Mouse (Mus musculus): Measurements from ENCODE around the gene Gsdma. TPM values are rescaled to one million over a fixed set of nuclear protein-coding genes. Genes with fewer than 3 reads are reported as not detected.
A peak's percentile ranks its signal among the peaks of the same experiment; 100 is the strongest.
"Not testable (repeated sequence)": the region's sequence is repeated elsewhere in the genome, so short reads cannot be mapped to it uniquely, and the experiment has no call there.

Gene Gsdma
- total RNA-seq, 2 experiments from 2014 or later: not detected

DNA sequence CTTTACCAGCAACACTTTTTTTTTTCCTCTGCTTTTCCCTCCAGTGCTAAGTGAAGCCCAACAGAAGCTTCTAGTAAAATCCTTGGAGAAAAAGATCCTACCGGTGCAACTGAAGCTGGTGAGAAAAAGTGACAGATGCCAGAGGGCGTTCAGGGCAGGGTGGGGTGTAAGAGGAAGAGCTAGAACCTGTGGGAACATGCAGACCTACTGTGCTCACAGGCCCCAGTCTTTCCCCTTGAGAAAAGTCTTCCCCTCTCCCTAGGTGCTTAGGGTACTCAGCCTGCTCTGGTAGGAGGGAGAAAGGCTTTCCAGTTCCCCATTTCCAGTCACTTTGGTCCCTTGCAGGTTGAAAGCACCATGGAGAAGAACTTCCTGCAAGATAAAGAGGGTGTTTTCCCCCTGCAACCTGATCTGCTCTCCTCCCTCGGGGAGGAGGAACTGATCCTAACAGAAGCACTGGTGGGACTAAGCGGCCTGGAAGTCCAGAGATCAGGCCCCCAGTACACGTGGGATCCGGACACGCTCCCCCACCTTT is 11.7 kb downstream of the Gsdma start:
- DNase-seq (ENCODE audit: low spot score in 2 of 2): no peak
- intact Hi-C loops (cut with DNase I): no loop called here

DNA sequence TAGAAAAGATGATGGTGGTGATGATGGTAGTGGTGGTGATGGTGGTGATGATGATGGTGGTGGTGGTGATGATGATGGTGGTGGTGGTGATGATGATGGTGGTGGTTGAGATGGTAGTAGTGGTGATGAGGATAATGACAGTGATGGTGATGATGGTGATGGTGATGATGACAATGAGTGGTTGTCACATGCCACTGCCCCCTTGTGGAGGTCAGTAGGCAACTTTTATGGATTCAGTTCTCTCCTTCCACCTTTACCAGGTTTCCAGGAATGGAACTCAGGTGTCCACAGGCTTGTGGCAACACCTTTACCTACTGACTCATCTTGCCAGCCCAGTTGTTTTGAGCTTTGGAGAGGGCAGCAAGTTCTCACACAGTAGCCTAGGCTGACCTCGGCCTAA is 15.9 kb downstream of the Gsdma start:
- intact Hi-C loops (cut with DNase I): no loop called here

DNA sequence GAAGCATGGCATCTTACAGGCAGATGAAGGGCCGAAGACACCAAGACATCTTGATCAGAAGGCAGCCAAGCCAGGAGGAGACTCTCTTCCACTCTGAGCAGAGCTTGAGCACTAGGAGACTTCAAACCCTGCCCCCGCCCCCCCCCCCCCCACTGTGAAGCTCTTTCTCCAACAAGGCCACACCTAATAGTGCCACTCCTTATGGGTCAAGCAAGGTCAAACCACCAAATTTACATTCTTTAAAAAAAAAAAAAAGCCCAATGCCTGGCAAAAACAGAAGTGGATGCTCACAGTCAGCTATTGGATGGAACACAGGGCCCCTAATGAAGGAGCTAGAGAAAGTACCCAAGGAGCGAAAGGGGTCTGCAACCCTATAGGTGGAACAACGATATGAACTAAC is 16.4 kb downstream of the Gsdma start:
- intact Hi-C loops (cut with DNase I); DNase-seq (ENCODE audit: low spot score in 2 of 2): not testable (repeated sequence)

More for the DNA sequence above, 15.9 kb downstream of the Gsdma start:
- DNase-seq (ENCODE audit: low spot score in 2 of 2): no peak

DNA sequence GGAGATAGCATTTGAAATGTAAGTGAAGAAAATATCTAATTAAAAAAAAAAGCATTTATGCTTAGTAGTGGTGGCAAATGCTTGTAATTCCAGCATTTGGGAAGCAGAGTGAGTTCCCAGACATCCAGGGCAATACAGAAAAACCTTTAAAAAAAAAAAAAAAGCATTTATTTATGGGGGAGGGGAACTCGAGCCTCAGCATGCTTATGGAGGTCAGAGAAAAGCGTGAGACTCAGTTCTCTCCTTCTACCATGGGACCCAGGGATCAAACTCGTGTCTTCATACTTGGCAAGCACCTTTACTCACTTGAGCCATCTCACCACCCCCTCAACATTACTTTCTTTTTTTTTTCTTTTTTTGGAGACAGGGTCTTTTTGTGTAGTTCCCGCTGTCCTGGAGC is 17.0 kb downstream of the Gsdma start:
- no peak for DNase-seq (ENCODE audit: low spot score in 2 of 2)

DNA sequence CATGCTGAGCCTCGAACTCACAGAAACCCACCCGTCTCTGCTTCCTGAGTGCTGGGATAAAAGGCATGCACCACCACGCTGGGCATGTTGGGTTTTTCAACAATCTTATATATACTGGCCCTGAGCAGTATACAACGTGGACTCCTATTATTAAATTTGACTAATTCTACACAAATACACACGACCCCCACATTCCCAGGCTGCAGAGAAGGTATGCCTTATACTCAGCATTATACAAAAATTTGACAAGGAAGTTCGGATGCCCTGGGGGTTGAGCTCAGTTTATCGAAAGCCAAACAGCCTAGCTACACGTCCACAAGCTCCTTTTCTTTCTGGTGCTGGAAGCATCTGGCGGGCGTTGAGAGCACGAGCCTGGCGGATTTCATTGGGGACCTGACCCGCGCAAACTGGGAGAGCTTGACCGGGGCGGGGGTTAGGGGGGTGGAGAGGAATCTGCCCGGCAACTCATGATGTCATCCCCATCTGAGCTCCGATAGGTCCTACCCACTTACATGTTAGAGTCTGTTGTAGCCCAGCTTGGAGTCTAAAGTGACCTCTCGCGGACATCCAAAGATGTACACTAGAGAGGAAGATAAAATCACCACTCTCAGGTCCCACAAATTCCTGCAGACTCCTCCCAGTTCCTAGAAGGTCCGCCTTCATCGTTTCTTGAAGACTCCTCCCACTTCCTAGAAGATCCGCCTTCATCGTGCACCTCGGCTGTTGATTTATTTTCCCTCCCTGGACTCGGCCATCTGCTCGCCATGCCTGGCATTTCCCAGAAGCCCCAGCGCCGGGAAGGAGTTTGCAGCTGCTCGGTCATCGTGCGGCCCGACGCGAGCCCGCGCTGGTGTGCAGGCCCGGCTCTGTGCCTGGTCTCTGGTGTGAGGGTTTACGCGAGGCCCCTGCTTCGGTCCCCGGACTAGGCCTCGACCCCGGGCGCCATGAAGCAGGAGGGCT is 17.9 kb downstream of the Gsdma start, which contains the start of gene Psmd3:
Psmd3 (plus strand) TSS at position 769 of the 960 bp plus-strand sequence.
- intact Hi-C loops (cut with DNase I): no loop called here
- peak; percentile 96 to 97 for DNase-seq (ENCODE audit: low spot score in 2 of 2)

More for the DNA sequence above, 17.0 kb downstream of the Gsdma start:
- intact Hi-C loops (cut with DNase I): no loop called here

DNA sequence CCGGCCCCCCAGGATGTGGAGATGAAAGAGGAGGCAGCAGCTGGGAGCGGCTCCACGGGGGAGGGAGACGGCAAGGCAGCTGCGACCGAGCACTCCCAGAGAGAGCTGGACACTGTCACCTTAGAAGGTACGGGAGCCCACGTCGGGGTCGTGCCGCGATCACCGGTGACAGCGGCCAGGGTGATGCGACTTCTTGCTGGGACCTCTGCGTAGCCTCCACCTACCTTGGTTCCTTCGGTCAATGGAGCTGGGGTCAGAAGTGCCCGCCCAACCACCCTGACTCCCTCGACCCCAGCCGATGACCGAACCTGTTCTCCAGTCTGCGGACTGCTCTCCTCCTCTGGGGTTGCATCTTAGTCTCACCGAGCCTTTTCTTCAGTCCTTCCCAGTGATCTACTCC is 18.7 kb downstream of the Gsdma start:
- DNase-seq (ENCODE audit: low spot score in 2 of 2): no peak
- intact Hi-C loops (cut with DNase I): no loop called here

DNA sequence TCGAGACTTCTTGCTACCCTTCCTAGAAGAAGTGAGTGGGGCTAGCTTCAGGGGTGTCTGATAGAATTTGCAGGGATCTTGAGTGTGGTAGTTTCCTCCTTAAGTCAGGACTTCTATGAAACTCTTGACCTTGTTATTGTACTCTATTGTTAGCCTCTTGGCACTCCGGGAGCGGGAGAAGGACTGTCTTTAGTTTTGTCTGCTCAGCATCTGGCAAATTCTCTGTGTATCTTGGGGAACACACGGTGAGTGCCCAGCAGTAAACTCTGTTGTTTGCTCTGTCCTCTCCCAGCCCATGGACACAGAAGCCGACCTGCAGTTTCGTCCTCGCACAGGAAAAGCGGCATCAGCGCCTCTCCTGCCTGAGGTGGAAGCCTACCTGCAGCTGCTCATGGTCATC is 21.5 kb downstream of the Gsdma start:
- DNase-seq (ENCODE audit: low spot score in 2 of 2): no peak
- intact Hi-C loops (cut with DNase I): no loop called here

DNA sequence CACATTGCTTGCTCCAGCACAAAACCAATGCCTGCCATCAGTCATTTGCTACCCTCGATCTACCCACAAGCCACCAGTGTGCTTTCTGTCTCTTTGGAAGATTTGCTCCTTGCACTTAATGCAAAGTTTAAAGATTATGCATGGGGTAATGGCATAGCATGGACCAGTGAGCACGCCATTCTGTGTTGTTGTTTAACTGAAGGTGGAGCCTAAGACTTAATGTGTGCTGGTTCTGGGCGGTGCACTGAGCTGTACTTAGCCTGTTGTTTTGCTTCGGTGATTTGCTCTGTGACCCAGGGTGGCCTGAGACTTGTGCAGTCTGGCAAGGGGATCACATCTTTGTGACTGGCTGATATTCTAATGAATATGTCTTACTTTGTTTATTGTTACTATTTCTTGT is 22.8 kb downstream of the Gsdma start:
- intact Hi-C loops (cut with DNase I): no loop called here
- DNase-seq (ENCODE audit: low spot score in 2 of 2): no peak

DNA sequence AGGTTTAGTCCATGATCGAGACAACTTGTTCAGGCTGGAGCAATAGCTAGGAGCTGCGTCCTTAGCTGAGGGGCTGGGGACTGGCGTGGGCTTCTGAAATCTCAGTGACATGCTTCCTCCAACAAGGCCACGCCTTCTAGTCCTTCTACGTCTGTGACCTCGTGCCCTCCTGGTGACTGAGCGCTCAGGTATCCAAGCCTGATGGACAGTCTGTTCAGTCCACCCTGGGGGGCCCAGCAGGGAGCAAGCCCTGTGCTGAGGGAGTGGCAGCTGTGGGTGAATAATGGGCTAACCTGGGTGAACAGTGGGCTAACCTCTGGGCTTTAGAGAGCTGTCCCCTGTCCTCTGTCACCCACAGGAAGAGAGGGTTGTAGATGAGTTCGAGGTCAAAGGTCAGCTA is 23.9 kb downstream of the Gsdma start:
- no peak for DNase-seq (ENCODE audit: low spot score in 2 of 2)
- intact Hi-C loops (cut with DNase I): no loop called here

DNA sequence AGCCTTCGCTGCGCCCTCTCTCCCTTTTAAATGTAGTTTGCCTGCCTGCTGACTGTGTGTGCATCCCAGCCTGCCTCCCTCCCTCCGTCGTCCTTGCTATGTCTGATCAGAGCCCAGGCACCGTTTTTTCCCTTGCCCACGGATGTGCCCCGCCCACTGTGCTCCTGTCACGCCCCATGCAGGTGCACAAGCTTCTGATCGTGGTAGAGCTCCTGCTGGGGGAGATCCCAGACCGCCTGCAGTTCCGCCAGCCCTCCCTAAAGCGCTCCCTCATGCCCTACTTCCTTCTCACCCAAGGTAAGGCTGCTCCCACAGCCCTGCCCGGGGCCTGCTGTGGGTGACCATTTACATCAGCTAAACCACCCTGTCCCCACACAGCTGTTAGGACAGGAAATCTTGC is 29.1 kb downstream of the Gsdma start:
- intact Hi-C loops (cut with DNase I): no loop called here
- DNase-seq (ENCODE audit: low spot score in 2 of 2): no peak

DNA sequence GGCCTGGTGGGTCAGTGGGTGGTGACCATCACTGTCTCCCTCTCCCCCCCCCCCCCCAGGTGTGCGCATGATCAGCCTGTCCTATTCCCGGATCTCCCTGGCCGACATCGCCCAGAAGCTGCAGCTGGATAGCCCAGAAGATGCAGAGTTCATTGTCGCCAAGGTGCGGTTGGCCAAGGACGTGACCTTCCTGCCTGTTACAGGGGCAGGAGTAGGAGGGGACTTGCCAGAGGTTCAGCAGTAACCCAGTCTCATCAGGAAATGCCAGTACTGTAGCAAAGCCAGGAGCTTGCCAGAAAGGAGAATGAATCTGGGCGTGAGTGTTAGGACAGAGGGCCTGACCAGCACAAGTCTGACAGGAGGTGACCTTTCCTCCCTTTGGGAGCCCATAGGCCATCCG is 29.6 kb downstream of the Gsdma start:
- DNase-seq (ENCODE audit: low spot score in 2 of 2): no peak
- intact Hi-C loops (cut with DNase I): no loop called here

DNA sequence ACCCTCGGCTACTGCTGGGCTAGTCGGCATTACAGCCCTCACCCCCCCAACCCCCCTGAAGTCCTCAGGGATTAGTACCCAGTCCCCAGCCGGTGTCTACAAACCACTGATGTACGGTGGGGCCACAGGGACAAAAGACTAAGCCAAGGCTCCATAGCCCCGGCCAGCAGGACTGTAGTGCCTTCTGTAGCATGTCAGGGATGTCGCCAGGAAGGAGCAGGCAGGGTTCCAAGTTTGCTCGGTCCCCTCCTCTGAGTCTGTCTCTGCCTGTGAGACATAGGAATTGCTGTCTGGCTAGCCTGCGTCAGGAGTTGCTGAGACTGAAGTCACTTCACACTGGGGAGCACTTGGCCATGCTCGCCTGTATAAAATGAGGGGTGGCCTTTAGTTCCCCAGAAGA is 30.1 kb downstream of the Gsdma start:
- DNase-seq (ENCODE audit: low spot score in 2 of 2): no peak
- intact Hi-C loops (cut with DNase I): no loop called here

DNA sequence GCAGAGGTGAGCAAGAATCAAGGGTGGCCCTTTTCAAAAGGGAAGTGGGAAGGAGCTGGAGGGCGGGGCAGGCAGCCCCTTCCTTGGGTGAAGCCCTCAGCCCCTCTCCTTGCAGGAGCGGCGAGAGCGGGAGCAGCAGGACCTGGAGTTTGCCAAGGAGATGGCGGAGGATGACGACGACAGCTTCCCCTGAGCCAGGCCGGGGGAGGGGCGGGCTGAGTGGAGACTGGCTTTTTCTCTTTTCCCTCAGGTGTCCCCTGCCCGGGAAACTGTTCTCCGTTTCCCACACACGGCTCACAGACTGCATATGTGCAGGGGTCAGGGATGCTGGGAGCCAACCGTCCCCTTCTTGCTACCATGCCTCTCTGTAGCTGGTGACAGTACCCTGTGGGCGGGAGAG is 31.3 kb downstream of the Gsdma start:
- DNase-seq (ENCODE audit: low spot score in 2 of 2): no peak
- intact Hi-C loops (cut with DNase I): no loop called here

DNA sequence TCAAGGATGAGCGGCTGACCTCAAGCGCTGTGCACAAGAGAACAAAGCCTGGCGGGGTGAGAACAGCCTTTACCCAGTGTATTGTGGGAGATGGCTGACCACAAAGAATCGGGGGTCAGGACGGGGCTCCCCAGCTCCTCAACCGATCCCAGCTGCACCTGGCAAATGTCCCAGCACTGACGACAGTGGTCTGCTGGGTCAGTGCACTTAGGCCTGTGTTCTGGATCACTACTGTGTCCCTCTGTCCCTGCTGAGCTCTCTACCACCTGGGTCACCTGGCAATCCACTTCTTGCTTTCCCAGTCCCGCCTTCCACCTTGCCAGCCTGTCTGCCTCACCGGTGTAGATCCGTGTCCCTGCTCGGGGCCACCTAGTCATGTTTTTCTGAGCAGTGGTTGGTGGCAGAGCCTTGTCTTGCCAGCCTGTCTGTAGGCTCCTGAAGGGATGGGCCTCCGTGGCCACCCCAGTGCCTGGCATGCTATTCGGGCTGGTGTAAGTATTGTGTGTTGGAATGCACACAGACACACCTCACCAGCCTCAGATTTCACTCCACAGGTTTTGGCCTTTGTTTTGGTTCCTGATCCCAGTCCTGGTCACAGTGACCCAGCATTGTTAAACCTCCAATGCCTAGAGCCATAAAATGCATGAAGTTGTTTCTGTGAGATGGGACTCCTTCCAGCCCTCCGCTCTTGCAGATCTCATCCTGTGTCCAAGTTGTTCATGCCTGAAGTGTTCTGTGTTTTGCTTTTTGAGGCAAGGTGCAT is 32.5 kb downstream of the Gsdma start:
- intact Hi-C loops (cut with DNase I): no loop called here

DNA sequence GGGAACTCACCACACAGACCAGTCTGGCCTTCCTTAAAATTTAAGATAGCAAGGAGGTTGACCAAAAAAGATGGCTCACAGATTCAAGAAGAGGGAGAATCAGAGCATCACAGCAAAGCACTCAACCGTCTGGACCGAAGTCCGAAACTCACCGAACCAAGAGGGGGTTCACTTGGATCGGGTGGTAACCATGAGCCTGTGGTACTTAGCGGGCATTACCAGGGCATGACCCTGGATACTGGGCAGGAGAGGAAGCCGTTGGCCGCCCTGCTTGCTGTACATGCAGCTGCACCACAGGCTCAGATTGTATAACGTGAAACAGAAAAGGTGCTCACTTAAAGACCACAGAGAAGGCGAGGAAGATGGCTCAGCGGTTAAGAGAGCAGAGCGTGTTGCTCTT is 33.1 kb downstream of the Gsdma start:
- intact Hi-C loops (cut with DNase I): no loop called here
- DNase-seq (ENCODE audit: low spot score in 2 of 2): no peak

More for the DNA sequence above, 32.5 kb downstream of the Gsdma start:
- no peak for DNase-seq (ENCODE audit: low spot score in 2 of 2)

DNA sequence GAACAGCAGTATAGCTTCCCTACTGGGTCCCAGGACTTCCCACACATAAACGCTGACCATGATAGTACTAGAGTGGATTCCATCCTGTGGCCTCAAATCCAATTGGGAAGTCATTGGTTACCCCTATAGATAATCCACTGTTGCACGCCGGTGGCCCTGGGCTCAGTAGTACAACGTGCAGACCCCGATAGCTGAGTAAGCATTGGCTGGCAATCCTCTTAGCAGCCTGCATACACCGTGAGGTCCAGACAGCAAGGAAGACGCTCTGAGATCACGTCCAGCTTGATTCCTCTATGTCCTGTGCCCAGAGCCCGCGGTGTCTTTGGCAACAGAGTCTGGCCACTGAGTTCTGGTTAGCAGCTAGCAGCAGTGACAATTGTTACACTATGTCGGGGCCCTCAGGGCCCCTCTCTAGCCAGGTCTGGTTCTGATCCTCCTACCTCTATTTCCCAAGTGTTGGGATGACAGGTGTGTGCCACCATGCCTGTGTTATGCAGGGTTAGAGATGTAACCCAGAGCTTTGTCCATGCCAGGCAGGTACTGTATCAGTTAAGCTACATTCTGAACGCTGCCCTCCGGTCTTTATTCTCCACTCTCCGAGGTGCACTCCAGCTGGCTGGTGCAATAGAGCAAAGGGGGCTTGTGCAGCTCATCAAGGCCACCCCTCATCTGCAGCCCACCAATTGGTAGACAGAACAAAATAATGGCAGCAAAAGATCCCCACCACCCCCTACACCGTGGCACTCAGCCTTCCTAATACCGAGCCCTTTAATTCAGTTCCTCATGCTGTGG is 34.9 kb downstream of the Gsdma start:
- intact Hi-C loops (cut with DNase I): no loop called here
- DNase-seq (ENCODE audit: low spot score in 2 of 2): no peak

DNA sequence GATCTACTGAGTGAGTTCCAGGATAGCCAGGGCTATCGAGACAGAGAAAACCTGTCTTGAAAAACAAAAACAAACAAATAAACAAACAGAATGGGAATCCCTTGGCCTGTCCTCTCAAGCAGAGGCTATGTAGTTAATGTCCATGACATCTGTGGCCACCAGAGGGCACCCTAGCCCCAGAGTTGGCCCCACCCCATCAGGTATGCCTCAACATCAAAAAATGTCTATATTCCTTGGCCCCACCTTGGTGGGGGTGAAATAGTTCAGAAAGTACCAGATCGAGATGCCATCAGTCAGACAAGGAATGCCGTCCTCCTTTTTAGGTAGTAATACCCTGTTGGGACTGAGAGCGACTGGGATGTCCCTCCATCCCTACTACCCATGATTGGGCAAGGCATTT is 35.8 kb downstream of the Gsdma start:
- intact Hi-C loops (cut with DNase I): loop anchor here (2.0 to 5.0 kb wide), 2 partner anchors 87 to 207 kb away; partner anchors contain the start of gene Cdc6
- peak; percentile 76 to 87 for DNase-seq (ENCODE audit: low spot score in 2 of 2)

DNA sequence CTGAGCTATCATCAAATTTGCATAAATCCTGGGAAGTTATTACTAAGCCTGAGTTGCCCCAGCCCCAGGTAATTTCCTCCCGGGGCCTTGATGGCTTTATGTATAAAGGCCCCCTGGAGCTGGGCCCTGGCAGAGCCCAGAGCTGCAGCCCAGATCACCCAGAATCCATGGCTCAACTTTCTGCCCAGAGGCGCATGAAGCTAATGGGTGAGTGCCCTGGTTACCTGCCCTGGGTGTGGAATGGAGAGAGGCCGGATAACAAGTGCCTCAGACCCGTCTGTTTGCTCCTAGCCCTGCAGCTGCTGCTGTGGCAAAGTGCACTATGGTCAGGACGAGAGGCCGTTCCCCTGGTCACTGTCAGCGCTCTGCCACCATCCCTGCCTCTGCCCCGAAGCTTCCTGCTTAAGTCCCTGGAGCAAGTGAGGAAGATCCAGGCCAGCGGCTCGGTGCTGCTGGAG is 37.1 kb downstream of the Gsdma start, which contains the start of gene Csf3:
Csf3 (plus strand) TSS at position 51 of the 458 bp plus-strand sequence.
- DNase-seq (ENCODE audit: low spot score in 2 of 2): no peak
- intact Hi-C loops (cut with DNase I): loop anchor here (2.0 to 5.0 kb wide), 2 partner anchors 86 to 206 kb away; partner anchors contain the start of gene Cdc6

DNA sequence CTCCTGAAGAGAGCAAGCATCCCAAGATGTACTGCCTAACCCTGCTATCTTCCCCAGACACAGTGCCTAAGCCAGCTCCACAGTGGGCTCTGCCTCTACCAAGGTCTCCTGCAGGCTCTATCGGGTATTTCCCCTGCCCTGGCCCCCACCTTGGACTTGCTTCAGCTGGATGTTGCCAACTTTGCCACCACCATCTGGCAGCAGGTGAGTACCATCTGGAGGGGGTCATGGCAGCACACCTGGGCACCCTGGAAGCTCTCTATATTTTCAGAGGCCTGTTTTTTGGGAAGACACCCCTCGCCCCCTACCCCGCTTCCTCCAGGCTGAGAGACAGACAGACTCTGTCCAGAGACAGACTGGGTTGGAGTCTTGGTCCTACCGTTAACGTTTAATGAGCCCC is 38.2 kb downstream of the Gsdma start:
- intact Hi-C loops (cut with DNase I): loop anchor here (5.0 kb wide), 1 partner anchor 205 kb away; the partner anchor contains the start of gene Cdc6
- DNase-seq (ENCODE audit: low spot score in 2 of 2): no peak
